Mouse (Mus musculus) bone marrow macrophage, adult 2 months (primary cell): Measurements from ENCODE around the gene Tnpo3.

Experiments
- CTCF ChIP-seq: IDR thresholded peaks from 2 replicates; pipeline ENCODE4 v1.5.1; 2012; ENCODE audit warnings: low read depth, mild to moderate bottlenecking, low read length, moderate library complexity
- POLR2A ChIP-seq: IDR thresholded peaks from 2 replicates; pipeline ENCODE4 v1.6.1; 2012; ENCODE audit warnings: mild to moderate bottlenecking, low read depth, low read length, borderline replicate concordance

GRCm38 (mm10) chr6:29540956-29541355 lies 68.7 kb downstream of the Tnpo3 start:
- TF ChIP-seq POLR2A (no peak), CTCF (no peak)
